Mouse (Mus musculus): ENCODE data around the gene Slc35d1. TPM values are rescaled to one million over a fixed set of nuclear protein-coding genes. Genes with fewer than 3 reads are reported as not detected.

Slc35d1 gene
- total and polyA plus RNA-seq, 3 experiments, result 6.0 to 11.5 (median 8.7) TPM

- no peaks in the 10 kb centered on the region for H3K27me3 ChIP-seq (replicated peaks)
- H3K9ac ChIP-seq (ENCODE audit: insufficient read depth, low read depth), result no peak overlapping the region
- no peak for DNase-seq (ENCODE audit: extremely low read depth)
- no peaks in the 10 kb centered on the region for H3K9me3 ChIP-seq (replicated peaks; ENCODE audit: low read length)
- no peak overlapping the region for H3K27ac ChIP-seq (ENCODE audit: insufficient read depth, low read depth)
- peaks cover 3% of the 10 kb centered on the region for H3K79me2 ChIP-seq (replicated peaks; ENCODE audit: control insufficient read depth, extremely low read depth, insufficient read depth, poor library complexity, severe bottlenecking)
- H3K4me3 ChIP-seq (replicated peaks in 1 of 3; ENCODE audit: low read depth in 2 of 3, low read length in 2 of 3, poor library complexity in 1 of 3), result no peak overlapping the region
- dilution Hi-C loops (cut with MboI; ENCODE audit: extremely low pct_ligation_motif_present, extremely low pct_unique_long_range_greater_than_20kb, low sequenced_read_pairs), result no loop called here
- no peak overlapping the region for H3K4me2 ChIP-seq (ENCODE audit: insufficient read depth, low read depth, poor library complexity, severe bottlenecking)
- no peak for TF ChIP-seq BHLHE40 (IDR thresholded peaks at IDR 0.05; ENCODE audit: low read depth, low read length)
- TF ChIP-seq ELF1 (IDR thresholded peaks at IDR 0.05; ENCODE audit: low read depth, low read length), result no peak
- no peak for TF ChIP-seq MAX (IDR thresholded peaks at IDR 0.05; ENCODE audit: low read length)
- no peak for TF ChIP-seq USF1 (IDR thresholded peaks at IDR 0.05; ENCODE audit: low read depth, low read length)
- no peak for TF ChIP-seq PAX5 (IDR thresholded peaks at IDR 0.05; ENCODE audit: low read length)
- TF ChIP-seq GABPA (IDR thresholded peaks at IDR 0.05; ENCODE audit: insufficient replicate concordance, low read depth, low read length), result no peak
- no peak for TF ChIP-seq MYC (IDR thresholded peaks at IDR 0.05; ENCODE audit: low read depth, low read length)
- TF ChIP-seq MAZ (IDR thresholded peaks at IDR 0.05; ENCODE audit: low read depth, low read length), result no peak
- TF ChIP-seq IRF4 (IDR thresholded peaks at IDR 0.05; ENCODE audit: low read depth, low read length), result no peak
- no peak for TF ChIP-seq POLR2A (IDR thresholded peaks at IDR 0.05; ENCODE audit: low read depth, low read length)
- in situ Hi-C loops (cut with MboI; ENCODE audit: low pct_ligation_motif_present, low pct_unique_long_range_greater_than_20kb, low sequenced_read_pairs), result no loop called here
- H3K4me1 ChIP-seq (ENCODE audit: control insufficient read depth in 1 of 2, insufficient read depth in 2 of 2), result peaks cover 3 to 19% of the 10 kb centered on the region in 2 experiments; a peak in 2 of 4 replicates
- peaks cover 32 to 77% of the 10 kb centered on the region in 2 experiments for H3K36me3 ChIP-seq (replicated peaks in 1 of 2; ENCODE audit: control insufficient read depth in 1 of 2, insufficient read depth in 1 of 2, low read length in 1 of 2)
Observed at GRCm38 (mm10) chr4:103208553-103208952, 6.4 kb downstream of the Slc35d1 start.

- H3K27me3 ChIP-seq (replicated peaks), result no peaks in the 10 kb centered on the region
- in situ Hi-C loops (cut with MboI; ENCODE audit: low pct_ligation_motif_present, low pct_unique_long_range_greater_than_20kb, low sequenced_read_pairs), result no loop called here
- peaks cover 35 to 81% of the 10 kb centered on the region in 2 experiments for H3K36me3 ChIP-seq (replicated peaks in 1 of 2; ENCODE audit: control insufficient read depth in 1 of 2, insufficient read depth in 1 of 2, low read length in 1 of 2)
- no peak overlapping the region for H3K4me2 ChIP-seq (ENCODE audit: insufficient read depth, low read depth, poor library complexity, severe bottlenecking)
- H3K79me2 ChIP-seq (replicated peaks; ENCODE audit: control insufficient read depth, extremely low read depth, insufficient read depth, poor library complexity, severe bottlenecking), result no peaks in the 10 kb centered on the region
- dilution Hi-C loops (cut with MboI; ENCODE audit: extremely low pct_ligation_motif_present, extremely low pct_unique_long_range_greater_than_20kb, low sequenced_read_pairs), result no loop called here
- H3K4me3 ChIP-seq (replicated peaks in 1 of 3; ENCODE audit: low read depth in 2 of 3, low read length in 2 of 3, poor library complexity in 1 of 3), result no peak overlapping the region
- no peaks in the 10 kb centered on the region for H3K9me3 ChIP-seq (replicated peaks; ENCODE audit: low read length)
- no peaks in the 10 kb centered on the region for H3K4me1 ChIP-seq (ENCODE audit: control insufficient read depth in 1 of 2, insufficient read depth in 2 of 2)
- no peak for DNase-seq (ENCODE audit: extremely low read depth)
- no peak overlapping the region for H3K9ac ChIP-seq (ENCODE audit: insufficient read depth, low read depth)
- no peak for TF ChIP-seq MAZ (IDR thresholded peaks at IDR 0.05; ENCODE audit: low read depth, low read length)
- TF ChIP-seq MEF2A (IDR thresholded peaks at IDR 0.05; ENCODE audit: borderline replicate concordance, low read depth, low read length), result no peak
- TF ChIP-seq IRF4 (IDR thresholded peaks at IDR 0.05; ENCODE audit: low read depth, low read length), result no peak
- no peak for TF ChIP-seq E2F4 (IDR thresholded peaks at IDR 0.05; ENCODE audit: insufficient replicate concordance, low read depth, low read length)
- TF ChIP-seq ZNF384 (IDR thresholded peaks at IDR 0.05; ENCODE audit: low read depth, low read length), result no peak
- no peak for TF ChIP-seq CTCF (conservative IDR thresholded peaks at IDR 0.05 in 1 of 2, IDR thresholded peaks at IDR 0.05 in 1 of 2; ENCODE audit: low read depth in 2 of 2, low read length in 2 of 2)
- H3K27ac ChIP-seq (ENCODE audit: insufficient read depth, low read depth), result no peak overlapping the region
Observed at GRCm38 (mm10) chr4:103203646-103204045, 11.3 kb downstream of the Slc35d1 start.

- Histone ChIP-seq H3K36me3 (replicated peaks in 1 of 2; ENCODE audit: control insufficient read depth in 1 of 2, insufficient read depth in 1 of 2, low read length in 1 of 2) (peaks cover 32 to 78% of the 10 kb centered on the region in 2 experiments), H3K4me3 (replicated peaks in 1 of 3; ENCODE audit: low read depth in 2 of 3, low read length in 2 of 3, poor library complexity in 1 of 3) (no peak overlapping the region), H3K4me2 (ENCODE audit: insufficient read depth, low read depth, poor library complexity, severe bottlenecking) (no peak overlapping the region), H3K27ac (ENCODE audit: insufficient read depth, low read depth) (no peak overlapping the region), H3K9ac (ENCODE audit: insufficient read depth, low read depth) (no peak overlapping the region), H3K79me2 (replicated peaks; ENCODE audit: control insufficient read depth, extremely low read depth, insufficient read depth, poor library complexity, severe bottlenecking) (no peaks in the 10 kb centered on the region), H3K4me1 (ENCODE audit: control insufficient read depth in 1 of 2, insufficient read depth in 2 of 2) (no peaks in the 10 kb centered on the region), H3K27me3 (replicated peaks) (no peaks in the 10 kb centered on the region), H3K9me3 (replicated peaks; ENCODE audit: low read length) (no peaks in the 10 kb centered on the region)
- in situ Hi-C loops (cut with MboI; ENCODE audit: low pct_ligation_motif_present, low pct_unique_long_range_greater_than_20kb, low sequenced_read_pairs), result no loop called here
- TF ChIP-seq TBP (conservative IDR thresholded peaks at IDR 0.05; ENCODE audit: low read depth, low read length) (no peak), USF1 (IDR thresholded peaks at IDR 0.05; ENCODE audit: low read depth, low read length) (no peak), MAFK (IDR thresholded peaks at IDR 0.05; ENCODE audit: insufficient replicate concordance, low read length) (no peak), UBTF (IDR thresholded peaks at IDR 0.05; ENCODE audit: low read depth, low read length) (no peak), GABPA (IDR thresholded peaks at IDR 0.05; ENCODE audit: insufficient replicate concordance, low read depth, low read length) (no peak), CTCF (conservative IDR thresholded peaks at IDR 0.05 in 1 of 2, IDR thresholded peaks at IDR 0.05 in 1 of 2; ENCODE audit: low read depth in 2 of 2, low read length in 2 of 2) (no peak), NRF1 (IDR thresholded peaks at IDR 0.05; ENCODE audit: low read depth, low read length) (no peak), HCFC1 (IDR thresholded peaks at IDR 0.05; ENCODE audit: low read depth, low read length) (no peak), NELFE (IDR thresholded peaks at IDR 0.05; ENCODE audit: low read depth, low read length) (no peak), MAZ (IDR thresholded peaks at IDR 0.05; ENCODE audit: low read depth, low read length) (no peak), PAX5 (IDR thresholded peaks at IDR 0.05; ENCODE audit: low read length) (no peak), ZMIZ1 (IDR thresholded peaks at IDR 0.05; ENCODE audit: low read depth, low read length) (no peak), USF2 (conservative IDR thresholded peaks at IDR 0.05; ENCODE audit: low read depth, low read length) (no peak), RAD21 (IDR thresholded peaks at IDR 0.05; ENCODE audit: low read depth, low read length) (no peak)
- DNase-seq (ENCODE audit: extremely low read depth), result no peak
- dilution Hi-C loops (cut with MboI; ENCODE audit: extremely low pct_ligation_motif_present, extremely low pct_unique_long_range_greater_than_20kb, low sequenced_read_pairs), result no loop called here
Observed at GRCm38 (mm10) chr4:103200046-103200445, 14.9 kb downstream of the Slc35d1 start.

Data from CH12.LX (cell line).